Mouse (Mus musculus): ENCODE results near the gene Fktn.
A peak's percentile ranks its signal among the peaks of the same experiment; 100 is the strongest.

Gene Fktn

GRCm38 (mm10) chr4:53826641-53827248 is 112.9 kb downstream of the Fktn start:
- peak; percentile 29 for DNase-seq (ENCODE audit: low read depth)

Data from naive thymus-derived CD4-positive, alpha-beta T cell, adult 2 months (primary cell).